Mouse (Mus musculus) olfactory bulb, adult 2 months (tissue): ENCODE results near the gene Tcf7l2.

ENCODE experiments used
- CTCF ChIP-seq: fragments of 200-500 bp; IDR thresholded peaks from 2 replicates; pipeline ENCODE4 v1.5.1; 2012; ENCODE audit warnings: low read depth, mild to moderate bottlenecking, low read length, moderate library complexity; ENCODE audit not compliant: insufficient read depth
- POLR2A ChIP-seq: fragments of 200-500 bp; IDR thresholded peaks from 2 replicates; pipeline ENCODE4 v1.6.1; 2012; ENCODE audit warnings: mild to moderate bottlenecking, low read depth, low read length, moderate library complexity; ENCODE audit not compliant: insufficient read depth

DNA sequence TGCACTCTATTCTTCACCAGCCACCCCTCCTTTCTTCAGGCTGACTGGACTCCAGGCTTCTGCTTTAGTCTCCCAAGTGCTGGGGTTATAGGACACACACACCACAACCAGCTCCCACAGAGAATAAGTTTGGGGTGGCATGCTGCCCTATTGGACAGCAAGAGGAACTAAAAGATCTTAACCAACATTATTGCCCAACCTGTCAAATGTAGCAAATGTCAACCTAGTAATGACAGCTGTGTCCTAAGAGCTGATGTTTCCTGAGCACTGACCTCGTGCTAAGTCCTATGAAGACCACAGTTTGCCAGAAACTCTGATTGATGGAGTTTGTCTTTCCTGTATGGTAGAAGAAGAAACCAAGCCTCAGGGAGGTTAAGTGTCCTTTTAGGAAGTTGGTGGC lies 61.5 kb downstream of the Tcf7l2 start:
- TF ChIP-seq POLR2A = no peak
- TF ChIP-seq CTCF = no peak
